Mouse (Mus musculus) liver, adult 10 weeks (tissue): ENCODE results near the gene Cst6. TPM values are rescaled to one million over a fixed set of nuclear protein-coding genes. Genes with fewer than 3 reads are reported as not detected.

Source experiments
- polyA plus RNA-seq: library from polyadenylated mRNA; stranded (reverse); fragments of 350-450 nt; fragmentation: Illumina TruSeq; extraction: RNeasy Lipid Tissue Mini Kit (QIAGEN cat#74804); gene quantifications from one replicate; pipeline ENCODE4 v1.2.3, GENCODE M21; 2014; ENCODE audit warnings: low read depth, low replicate concordance

Gene Cst6
- polyA plus RNA-seq: not detected

DNA sequence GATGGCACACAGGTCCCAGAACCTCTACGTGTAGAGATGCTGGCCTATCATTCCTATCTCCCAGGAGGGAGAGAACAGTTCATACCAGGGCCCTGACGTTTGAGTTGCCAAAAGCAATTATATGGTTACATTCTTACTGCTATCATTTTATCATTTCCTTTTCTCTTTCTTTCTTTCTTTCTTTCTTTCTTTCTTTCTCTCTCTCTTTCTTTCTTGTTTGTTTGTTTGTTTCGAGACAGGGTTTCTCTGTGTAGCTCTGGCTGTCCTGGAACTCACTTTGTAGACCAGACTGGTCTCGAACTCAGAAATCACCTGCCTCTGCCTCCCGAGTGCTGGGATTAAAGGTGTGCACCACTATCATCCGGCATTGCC lies at the start of gene Cst6:
TSS of gene Cst6 (minus strand) at position 73 of the 372 bp plus-strand sequence.

DNA sequence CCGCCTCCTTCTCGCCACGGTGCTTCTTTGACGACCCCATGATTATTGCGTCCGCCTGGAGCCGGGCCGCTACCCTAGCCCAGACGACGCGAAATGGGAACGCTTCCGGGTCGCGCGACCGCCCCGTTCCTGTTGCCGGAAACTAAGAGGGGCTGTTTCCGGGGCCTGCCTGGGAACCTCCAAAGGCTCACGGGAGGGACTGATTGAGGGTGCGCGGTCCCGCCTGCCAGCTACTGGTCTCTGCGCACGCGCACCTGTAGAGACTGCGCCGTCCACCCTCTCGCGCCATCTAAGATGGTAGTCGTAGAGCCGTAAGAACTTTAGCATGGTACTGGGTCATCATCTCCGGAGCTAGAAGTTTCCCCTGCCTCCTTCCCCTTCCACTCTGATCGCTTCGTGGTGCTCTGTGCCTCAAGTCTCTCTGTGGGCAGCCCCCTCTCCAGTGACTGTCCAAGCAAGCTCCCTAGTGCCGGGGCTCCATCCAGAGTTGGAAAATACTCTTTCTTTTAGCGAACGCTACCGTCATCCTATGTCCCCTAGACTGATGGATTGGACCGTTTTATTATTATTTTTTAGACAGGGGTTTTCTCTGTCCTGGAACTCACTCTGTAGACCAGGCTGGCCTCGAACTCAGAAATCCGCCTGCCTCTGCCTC lies 39.3 kb upstream of the Cst6 start, which contains the start of gene Sart1:
TSS of gene Sart1 (minus strand) at position 116 of the 655 bp plus-strand sequence.

DNA sequence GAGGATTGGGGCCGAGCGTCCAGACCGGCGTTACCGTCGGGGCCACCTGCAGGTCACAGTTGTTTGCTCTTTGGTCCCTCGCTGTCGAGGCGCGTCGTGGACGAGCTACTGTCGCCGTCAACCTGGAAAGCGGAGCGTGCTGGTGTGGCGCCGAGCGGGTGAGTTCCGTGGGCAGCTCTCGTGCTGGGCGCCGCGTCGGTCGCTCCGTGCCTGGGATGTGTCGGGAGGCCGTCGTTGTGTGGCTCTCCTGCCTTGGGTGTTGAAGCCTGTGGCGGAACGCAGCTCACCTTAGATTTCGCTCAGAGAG lies 17.6 kb upstream of the Cst6 start, which contains the start of gene Banf1:
TSS of gene Banf1 (minus strand) at position 116 of the 307 bp plus-strand sequence.

DNA sequence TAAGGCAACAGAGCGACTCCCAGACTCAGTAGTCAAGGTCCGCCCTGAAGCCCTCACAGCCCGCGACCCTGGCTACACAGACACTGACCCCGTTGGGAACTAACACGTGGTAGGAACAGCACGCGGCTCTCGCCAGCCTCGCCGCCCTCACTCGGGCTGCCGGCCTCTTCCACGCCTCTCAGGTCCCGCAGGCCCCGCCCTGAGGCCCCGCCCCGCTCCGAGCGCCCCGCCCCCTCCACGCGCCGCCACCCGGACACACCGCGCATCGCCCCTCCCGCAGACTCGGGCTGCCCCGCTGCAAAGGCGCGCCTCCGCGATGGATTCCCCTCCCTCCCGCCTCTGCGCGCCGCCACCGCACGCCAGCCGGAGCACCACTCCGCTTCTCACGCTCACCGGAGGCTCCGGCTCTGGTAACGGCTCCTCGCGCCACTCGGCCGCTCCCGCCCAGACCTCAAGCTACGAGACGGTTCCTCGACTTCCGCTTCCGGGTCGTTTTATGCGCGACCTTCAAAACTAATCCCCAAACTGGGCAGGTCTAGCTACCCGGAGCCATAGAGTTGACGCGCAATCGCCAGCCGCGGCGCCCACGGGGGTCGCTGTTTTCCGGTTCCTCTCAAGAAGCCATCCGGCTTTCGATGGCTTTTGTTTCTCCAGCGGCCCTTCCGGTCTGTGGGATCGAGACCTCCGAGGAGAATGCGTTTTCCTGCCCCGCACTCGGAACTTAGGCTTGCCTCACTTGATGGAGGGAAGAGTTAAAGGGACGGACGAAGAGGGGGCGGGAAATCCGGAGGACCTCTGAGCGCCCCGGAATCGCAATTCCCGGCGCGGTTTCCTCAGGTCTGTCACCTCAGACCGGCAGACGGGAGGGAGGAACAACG lies 17.0 kb upstream of the Cst6 start, which contains the start of gene Eif1ad:
TSS of gene Eif1ad (plus strand) at position 567 of the 878 bp plus-strand sequence.

DNA sequence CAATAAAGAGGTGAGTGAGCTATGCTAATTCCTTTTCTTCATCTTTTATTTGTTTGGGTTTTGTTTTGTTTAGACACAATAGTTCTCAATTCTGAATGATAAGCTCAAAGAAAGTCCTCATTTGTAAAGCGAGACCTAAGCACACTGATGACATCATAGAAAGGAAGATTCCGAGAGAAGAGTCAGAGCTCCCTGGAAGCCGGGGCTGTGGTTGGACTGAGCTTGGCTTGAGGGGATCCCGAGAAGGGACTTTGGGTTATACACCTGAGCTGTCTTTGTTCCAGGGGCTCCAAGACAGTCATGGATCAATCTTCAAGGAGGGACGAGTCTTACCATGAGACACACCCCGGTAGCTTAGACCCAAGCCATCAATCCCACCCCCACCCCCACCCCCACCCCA lies 13.9 kb downstream of the Cst6 start, which contains the start of gene Catsper1:
TSS of gene Catsper1 (plus strand) at position 301 of the 400 bp plus-strand sequence.

DNA sequence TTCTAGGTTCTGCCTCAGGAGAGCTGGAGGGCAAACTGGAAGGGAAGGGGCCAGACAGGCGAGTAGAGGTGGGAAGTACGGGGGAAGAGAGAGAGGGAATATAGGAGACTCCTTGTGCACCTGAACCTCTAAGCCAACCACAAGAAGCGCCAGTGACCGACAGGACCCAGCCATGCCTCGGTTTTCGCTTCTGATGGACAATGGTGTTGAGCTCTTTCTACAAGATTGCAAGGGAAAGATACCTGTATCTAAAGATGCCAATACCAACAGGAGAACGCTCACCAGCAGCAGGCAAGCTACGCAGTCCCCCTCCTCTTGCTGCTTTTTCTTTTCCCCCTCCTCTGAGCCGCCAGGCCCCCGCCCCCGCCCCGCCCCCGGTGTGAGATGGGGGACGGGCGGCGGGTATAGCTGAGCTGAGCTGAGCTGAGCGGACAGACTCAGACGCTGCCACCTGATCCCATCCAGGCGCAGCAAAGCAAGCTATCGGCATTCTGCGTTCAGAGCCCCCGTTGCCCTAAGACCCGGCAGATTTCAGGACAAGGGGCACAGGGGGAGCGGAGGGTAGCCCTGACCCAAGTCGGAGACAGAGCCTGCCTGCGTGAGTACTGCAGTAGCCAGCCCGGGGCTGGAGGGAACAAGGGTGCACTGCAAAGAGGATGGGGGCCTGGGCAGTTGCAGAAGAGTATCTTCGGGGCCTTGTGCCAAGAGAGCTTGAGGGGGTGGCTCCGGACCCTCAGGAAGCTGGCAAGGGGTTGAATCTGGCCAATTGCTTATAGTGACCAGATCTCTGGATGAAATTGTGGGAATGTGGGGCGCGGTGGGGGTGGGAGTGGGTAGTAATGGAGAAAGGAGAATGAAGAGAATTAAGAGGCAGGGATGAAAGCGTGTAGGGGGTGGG lies 51.2 kb downstream of the Cst6 start, which contains the start of gene Gal3st3:
TSS of gene Gal3st3 (plus strand) at position 429 of the 898 bp plus-strand sequence.

DNA sequence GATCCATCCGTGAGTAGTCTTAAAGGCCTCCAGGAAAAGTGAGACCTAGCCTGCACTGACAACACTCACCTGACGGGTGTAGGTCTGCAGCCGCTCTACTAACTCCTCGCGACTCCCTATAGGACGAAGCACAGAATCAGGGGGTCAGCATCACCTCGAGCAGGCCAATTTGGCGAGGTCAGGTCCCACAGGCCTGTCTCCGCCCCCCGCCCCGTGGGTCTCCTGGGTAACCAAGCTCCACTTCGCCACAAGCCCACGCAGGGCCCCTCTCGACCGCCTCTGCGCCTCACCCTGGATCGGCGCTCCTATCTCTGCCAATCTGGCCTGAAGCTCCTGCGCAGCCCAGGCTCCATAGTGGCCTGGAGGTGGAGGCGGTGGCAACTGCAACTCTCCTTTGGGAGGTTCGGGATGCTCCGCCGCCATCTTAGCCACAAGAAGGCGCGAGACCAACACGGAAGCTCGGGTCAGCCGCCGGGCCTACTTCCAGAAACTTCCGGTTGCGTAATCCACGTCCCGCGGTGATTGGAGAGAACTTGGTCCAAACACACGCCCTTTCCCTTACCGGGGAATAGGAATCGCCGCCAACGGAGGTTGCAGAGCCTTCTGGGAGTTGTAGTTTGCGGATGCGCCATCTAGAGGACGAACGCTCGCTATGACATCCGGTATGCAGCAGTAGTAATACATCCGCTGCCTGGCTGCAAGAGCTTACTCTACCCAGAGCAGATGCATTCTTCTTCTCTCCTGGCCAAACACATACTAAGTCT lies 54.2 kb downstream of the Cst6 start, which contains the start of gene Sf3b2:
TSS of gene Sf3b2 (minus strand) at position 484 of the 764 bp plus-strand sequence.

Other genes with a start within 250 kb of the Cst6 start
- gene Rab1b, start 242.5 kb downstream of the Cst6 start, polyA plus RNA-seq: 7.5 TPM
- gene Klc2, start 231.0 kb downstream of the Cst6 start, polyA plus RNA-seq: 0.93 TPM
- 0.53 TPM for gene Pacs1, start 76.5 kb downstream of the Cst6 start, polyA plus RNA-seq
- 25.1 TPM for gene Sf3b2, start 54.1 kb downstream of the Cst6 start, polyA plus RNA-seq
- not detected for gene Gal3st3, start 51.2 kb downstream of the Cst6 start, polyA plus RNA-seq
- gene Catsper1, start 13.8 kb downstream of the Cst6 start, polyA plus RNA-seq: not detected
- gene Eif1ad, start 17.2 kb upstream of the Cst6 start, polyA plus RNA-seq: 7.1 TPM
- gene Banf1, start 17.6 kb upstream of the Cst6 start, polyA plus RNA-seq: 7.5 TPM
- gene Sart1, start 39.1 kb upstream of the Cst6 start, polyA plus RNA-seq: 4.6 TPM
- gene Tsga10ip, start 53.0 kb upstream of the Cst6 start, polyA plus RNA-seq: not detected
- gene Drap1, start 75.4 kb upstream of the Cst6 start, polyA plus RNA-seq: 7.4 TPM
- gene AI837181, start 75.6 kb upstream of the Cst6 start, polyA plus RNA-seq: 0.58 TPM
- not detected for gene Fosl1, start 98.0 kb upstream of the Cst6 start, polyA plus RNA-seq
- 0.11 TPM for gene Ccdc85b, start 108.3 kb upstream of the Cst6 start, polyA plus RNA-seq
- 5.5 TPM for gene Fibp, start 111.0 kb upstream of the Cst6 start, polyA plus RNA-seq
- gene Ctsw, start 118.9 kb upstream of the Cst6 start, polyA plus RNA-seq: not detected
- gene Efemp2, start 124.4 kb upstream of the Cst6 start, polyA plus RNA-seq: not detected
- 0.74 TPM for gene Mus81, start 138.8 kb upstream of the Cst6 start, polyA plus RNA-seq
- gene Cfl1, start 140.9 kb upstream of the Cst6 start, polyA plus RNA-seq: 109 TPM
- not detected for gene 1700020D05Rik, start 154.2 kb upstream of the Cst6 start, polyA plus RNA-seq
- 0.64 TPM for gene Snx32, start 161.0 kb upstream of the Cst6 start, polyA plus RNA-seq
- not detected for gene Ovol1, start 211.1 kb upstream of the Cst6 start, polyA plus RNA-seq
- not detected for gene Ap5b1, start 218.5 kb upstream of the Cst6 start, polyA plus RNA-seq